Mouse (Mus musculus) left cerebral cortex, adult 18-20 months (tissue): ENCODE measurements around the gene Snw1. TPM values are rescaled to one million over a fixed set of nuclear protein-coding genes. Genes with fewer than 3 reads are reported as not detected.
A peak's percentile ranks its signal among the peaks of the same experiment; 100 is the strongest.

ENCODE experiments used
- DNase-seq, 2 experiments: peaks; one replicate each; pipeline ENCODE4 v3.0.0; 2021 to 2022; ENCODE audit warnings: low spot score in 2 of 2, mixed read lengths in 1 of 2
- microRNA-seq, 2 experiments: library from miRNA; unstranded; fragments of <30 nt; microRNA quantifications; one replicate each; pipeline ENCODE4 v1.2.0; 2021
- total RNA-seq, 2 experiments: library from RNA; stranded (reverse); gene quantifications; 2 replicates each; pipeline ENCODE4 v1.2.3; 2021

The Snw1 gene
- total RNA-seq, 2 experiments from 2014 or later: 69.7 to 70.8 TPM

DNA sequence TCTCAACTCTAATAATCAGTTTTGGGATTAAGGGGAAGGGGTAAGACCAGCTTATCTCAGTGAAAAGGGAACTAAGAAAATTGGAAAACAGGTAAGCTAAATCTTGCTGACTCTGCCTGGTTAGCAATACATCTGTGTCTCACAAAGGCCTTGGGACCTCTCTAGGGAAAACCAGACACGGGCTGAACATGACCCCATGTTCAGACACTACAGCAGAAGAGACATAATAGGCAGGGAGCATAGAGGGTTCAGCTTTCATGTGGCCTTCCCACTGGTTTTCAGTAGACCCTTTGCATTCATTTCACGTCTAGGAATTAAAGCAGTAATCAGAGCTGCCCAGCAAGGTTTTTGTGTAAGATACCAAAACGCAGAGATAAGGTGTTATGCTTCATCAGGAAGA, 47.6 kb downstream of the Snw1 start:
- DNase-seq: no peak

DNA sequence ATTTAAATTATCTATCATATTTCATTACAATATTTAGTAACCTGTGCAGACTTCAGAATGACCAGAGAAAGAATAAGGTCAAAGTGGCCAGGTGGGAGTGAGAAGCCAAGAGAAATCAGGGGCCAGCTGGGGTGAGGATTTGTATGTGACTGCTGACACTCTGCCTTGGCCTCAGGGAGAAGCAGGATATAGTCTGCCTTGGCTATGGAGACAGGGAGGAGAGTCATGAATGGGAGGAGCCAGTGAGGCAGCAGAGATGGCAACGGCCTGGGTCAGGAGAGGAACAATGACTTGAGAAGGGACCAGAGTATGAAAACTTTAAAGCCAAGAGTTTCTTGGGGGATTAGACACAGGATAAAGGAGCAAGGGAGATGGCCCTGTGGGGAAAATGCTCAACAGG, 48.4 kb downstream of the Snw1 start:
- no peak for DNase-seq

GRCm38 (mm10) chr12:87421708-87422507, 50.2 kb downstream of the Snw1 start:
- DNase-seq: no peak

DNA sequence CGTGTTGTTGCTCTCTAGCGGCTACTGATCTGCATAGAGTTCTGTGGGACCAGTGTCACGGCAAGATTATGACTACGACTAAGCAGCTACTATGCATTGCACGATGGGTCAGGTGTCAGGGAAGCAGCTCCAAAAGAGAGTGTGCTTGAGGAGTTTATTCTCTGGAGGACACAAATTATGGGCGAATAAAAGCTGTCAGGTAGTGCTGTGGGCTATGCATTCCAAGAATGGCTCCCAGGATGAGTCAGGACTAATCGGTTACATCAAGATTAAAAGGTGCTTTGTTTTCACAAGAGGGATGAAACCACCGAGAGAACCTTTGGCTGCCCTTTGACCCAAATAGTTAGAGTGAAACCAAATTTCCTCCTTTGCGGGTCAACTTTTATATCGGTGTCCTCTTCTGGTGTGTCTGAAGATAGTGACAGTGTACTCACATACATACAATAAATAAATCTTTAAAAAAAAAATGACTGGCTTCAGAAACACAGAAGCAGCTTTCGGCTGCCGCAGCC, 52.0 kb downstream of the Snw1 start:
- DNase-seq: no peak

GRCm38 (mm10) chr12:87418921-87419320, 53.2 kb downstream of the Snw1 start:
- DNase-seq: no peak

DNA sequence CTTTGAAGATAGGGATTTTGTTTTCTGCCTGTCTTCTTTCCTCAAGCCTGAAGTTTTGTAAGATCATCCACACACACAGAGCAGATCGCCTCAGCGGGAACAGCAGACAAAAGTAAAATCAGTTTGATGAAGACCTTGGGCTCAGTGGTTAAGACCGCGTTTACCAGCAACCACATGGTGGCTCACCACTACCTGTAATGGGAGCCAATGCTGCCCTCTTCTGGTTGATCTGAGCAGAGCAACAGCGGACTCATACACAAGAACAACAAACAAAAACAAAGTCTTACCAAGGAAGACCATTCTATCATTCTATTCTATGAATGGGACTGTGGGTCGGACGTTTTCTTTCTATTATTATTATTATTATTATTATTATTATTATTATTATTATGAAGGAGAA, 55.4 kb downstream of the Snw1 start:
- DNase-seq: peak; percentile 19 to 43

- no peak for DNase-seq
These were observed 56.7 kb downstream of the Snw1 start for GRCm38 (mm10) chr12:87415358-87415757.

DNA sequence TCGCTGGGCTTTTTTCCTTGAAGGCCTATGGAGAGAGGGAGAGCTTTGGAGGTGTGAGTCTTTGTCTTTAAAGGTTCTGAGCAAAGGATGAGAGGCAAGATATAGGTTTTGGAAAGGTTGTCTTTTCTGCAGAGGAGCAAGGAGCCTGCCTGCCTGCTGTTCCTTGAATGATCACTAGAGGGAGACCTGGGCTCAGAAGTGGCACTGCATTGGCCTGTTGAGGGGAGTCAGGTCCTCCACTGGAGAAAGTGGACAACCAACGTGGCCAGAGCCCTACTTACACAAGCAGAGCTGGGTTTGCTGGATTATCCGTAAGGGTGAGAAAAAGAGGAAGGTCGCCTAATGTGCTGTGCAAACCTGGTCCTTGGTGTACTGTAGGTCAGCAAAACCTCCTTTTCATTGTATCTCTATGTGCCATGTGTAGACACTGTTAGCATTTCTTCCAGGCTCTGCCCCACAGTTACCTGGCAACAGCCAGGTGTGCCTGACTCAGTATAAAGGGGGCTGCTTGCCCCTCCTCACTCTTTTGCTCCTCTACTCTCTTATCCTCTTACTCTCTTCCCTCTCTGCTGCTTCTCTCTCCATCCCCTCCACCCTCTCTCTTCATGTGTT, 58.8 kb downstream of the Snw1 start:
- DNase-seq: peak; percentile 70 to 84

DNA sequence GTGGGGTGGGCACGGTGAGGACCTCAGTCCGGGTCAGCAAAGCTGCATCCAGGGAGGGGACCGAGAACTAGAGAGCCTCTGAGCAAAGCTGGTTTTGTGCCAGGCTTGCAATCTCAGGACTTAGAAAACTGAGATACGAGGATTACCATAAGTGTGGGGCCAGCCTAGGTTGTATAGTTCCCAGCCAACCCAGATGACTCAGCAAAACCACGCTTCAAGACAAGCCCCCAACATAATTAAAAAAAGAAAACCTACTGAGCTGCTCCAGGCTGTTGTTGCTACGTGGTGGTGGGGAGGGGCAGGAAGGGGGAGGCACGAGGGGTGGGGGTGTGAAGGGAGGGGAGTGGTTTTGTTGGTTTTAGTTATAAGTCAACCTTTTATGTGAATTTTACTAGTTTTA, 61.1 kb downstream of the Snw1 start:
- no peak for DNase-seq

GRCm38 (mm10) chr12:87409123-87409522, 63.0 kb downstream of the Snw1 start:
- no peak for DNase-seq

DNA sequence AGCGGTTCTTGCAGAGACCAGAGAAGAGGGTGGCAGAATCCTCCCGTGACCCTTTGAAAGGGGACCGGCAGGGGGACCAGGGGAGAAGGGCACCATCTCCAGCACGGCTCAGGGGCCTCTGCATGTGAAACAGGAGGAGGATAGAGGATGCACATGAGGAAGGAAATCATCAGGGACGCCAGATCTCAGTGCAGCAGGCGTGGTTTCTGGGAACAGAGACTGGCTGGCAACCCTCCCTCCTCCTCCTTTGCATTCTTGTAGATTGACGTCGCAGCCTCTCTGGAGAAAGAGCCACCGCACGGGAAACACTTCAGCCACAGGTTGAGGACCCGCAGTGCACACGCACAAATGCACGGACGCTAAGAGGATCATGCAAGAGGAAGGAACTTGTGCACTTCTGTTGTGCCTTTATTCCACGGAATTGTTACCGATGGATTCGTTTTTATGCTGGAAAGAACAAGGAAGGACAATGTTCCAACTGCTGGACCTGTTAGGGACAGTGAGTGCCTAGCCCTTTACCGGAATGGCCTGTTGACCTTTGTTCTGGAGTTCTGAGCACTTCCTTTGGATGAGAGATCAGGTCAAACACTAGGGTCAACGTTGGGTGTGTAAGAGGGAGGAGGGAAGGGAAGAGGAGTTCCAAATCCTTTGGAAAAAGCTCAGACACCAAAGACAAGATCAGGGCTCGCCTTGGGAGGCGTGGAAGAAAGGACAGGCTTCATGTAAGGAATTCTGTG, 64.0 kb downstream of the Snw1 start:
- no peak for DNase-seq

DNA sequence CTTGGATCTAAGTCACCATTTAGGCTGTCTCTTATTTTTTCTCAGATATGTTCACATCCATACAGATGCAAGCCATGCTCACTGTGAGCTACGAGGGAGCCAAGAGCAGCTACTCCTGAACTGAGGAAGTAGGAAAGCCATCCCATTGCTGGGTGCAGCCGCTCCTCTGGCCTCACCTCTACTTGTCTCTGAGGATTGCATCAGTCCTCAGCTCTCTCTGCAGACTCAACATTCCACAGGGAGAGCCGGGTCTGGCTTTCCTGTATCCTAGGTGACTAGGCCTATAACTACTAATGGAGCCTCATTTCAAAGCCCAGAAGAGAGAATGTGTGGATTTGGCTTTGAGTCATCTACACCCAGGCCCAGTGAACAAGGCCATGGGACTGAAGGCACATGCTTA, 66.4 kb downstream of the Snw1 start:
- no peak for DNase-seq

GRCm38 (mm10) chr12:87405165-87405564, 66.9 kb downstream of the Snw1 start:
- DNase-seq: no peak

DNA sequence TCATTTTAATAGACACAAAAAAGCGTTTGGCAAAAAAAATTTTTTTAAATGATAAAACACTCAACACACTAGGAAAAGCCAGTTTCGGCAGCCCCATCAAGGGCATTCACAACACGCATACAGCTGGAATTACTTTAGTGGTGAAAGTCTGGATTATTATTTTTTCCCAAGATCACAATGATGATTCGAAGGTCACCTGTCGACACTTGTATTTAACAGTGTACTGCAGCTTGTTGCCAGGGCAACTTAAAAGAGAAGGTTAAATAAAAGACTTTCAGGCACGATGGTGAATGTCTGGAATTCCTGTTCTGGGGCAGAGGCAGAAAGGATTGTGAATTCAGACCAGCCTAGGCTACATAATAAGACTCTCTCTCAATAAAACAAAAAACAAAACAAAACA, 70.2 kb downstream of the Snw1 start:
- no peak for DNase-seq

DNA sequence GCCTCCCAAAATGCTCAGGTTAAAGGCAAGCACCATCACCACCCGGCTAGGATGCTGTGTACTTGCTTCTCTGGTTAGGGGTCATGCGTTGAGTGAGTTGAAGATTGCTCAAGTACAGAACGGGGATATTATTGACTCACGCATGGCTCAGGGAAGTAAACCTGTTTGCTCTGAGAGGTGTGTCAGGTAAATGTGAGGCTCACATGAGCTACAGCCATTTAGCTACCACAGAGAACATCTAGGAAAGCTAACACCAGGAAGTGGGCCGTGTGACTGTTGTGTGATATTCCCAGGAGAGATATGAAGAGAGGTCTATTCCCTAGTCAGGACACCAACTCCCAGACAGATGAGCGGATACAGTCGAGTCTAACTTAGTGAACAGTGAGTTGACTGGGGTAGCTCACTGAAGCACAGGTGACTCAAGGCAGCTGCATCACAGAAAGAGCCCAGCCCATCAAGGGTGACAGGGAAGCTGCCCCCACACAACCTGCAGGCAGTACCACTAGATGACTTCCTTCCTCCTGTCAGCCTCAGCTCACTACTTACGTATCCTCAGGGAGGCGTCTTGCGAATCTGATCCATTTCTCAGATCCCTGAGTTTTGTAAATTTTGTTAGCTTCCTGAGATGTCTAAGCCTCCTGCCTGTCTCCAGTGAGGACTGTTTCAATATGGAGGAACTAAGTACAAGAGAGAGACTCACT, 72.8 kb downstream of the Snw1 start:
- DNase-seq: no peak

Small RNA genes lying within 50 kb of the gene (microRNA-seq; reads per million reads assigned to microRNA genes)
- 70.8 to 77.5 reads per million in 2 experiments for gene Mir3068

Other genes with a start within 250 kb of the Snw1 start
- 1 to 10 TPM; 1.8 to 2.3 TPM for gene Noxred1, start 233.5 kb downstream of the Snw1 start, total RNA-seq
- gene Vipas39, start 206.0 kb downstream of the Snw1 start, total RNA-seq: 10 to 100 TPM; 50.9 to 54.3 TPM
- gene Ahsa1, start 205.8 kb downstream of the Snw1 start, total RNA-seq: 100 to 1,000 TPM; 176 to 181 TPM
- gene Ism2, start 172.6 kb downstream of the Snw1 start, total RNA-seq: under 1 TPM; 0.30 to 0.33 TPM
- gene Sptlc2, start 83.9 kb downstream of the Snw1 start, total RNA-seq: 10 to 100 TPM; 31.7 to 33.3 TPM
- 10 to 100 TPM; 96.2 to 96.3 TPM for gene Slirp, start 28.4 kb downstream of the Snw1 start, total RNA-seq
- 10 to 100 TPM; 19.2 to 20.3 TPM for gene Alkbh1, start 28.3 kb downstream of the Snw1 start, total RNA-seq
- gene Gm5788, start 22.4 kb upstream of the Snw1 start, total RNA-seq: not detected
- gene Gm8300, start 42.0 kb upstream of the Snw1 start, total RNA-seq: not detected
- gene Oog1, start 130.4 kb upstream of the Snw1 start, total RNA-seq: not detected
- not detected for gene Gm4027, start 146.6 kb upstream of the Snw1 start, total RNA-seq
- not detected for gene Gm16381, start 172.3 kb upstream of the Snw1 start, total RNA-seq